Mouse (Mus musculus): ENCODE measurements around the gene Cecr2.

GRCm38 (mm10) chr6:120788068-120788607 is 122.0 kb downstream of the Cecr2 start:
- TF ChIP-seq CTCF (IDR thresholded peaks at IDR 0.05; ENCODE audit: low read depth) (no peak), EP300 (IDR thresholded peaks at IDR 0.05; ENCODE audit: low read depth) (no peak)
